Mouse (Mus musculus) embryonic fibroblast, embryonic 13.5 days (primary cell): ENCODE results near the gene St3gal3. TPM values are rescaled to one million over a fixed set of nuclear protein-coding genes. Genes with fewer than 3 reads are reported as not detected.

ENCODE experiments used
- H3K27ac ChIP-seq: 2 replicates; pipeline ENCODE4 v1.5.1; 2012; ENCODE audit warnings: low read length, control low read depth, inconsistent platforms; ENCODE audit not compliant: insufficient read depth
- H3K4me1 ChIP-seq: 2 replicates; pipeline ENCODE4 v1.6.1; 2011; ENCODE audit warnings: low read length; ENCODE audit not compliant: control insufficient read depth, insufficient read depth
- H3K4me3 ChIP-seq: 2 replicates; pipeline ENCODE4 v1.5.1; 2011; ENCODE audit warnings: mild to moderate bottlenecking, control low read depth, low read length; ENCODE audit not compliant: insufficient read depth
- CTCF ChIP-seq: IDR thresholded peaks from 2 replicates; pipeline ENCODE4 v1.5.1; 2011; ENCODE audit warnings: mild to moderate bottlenecking, control low read depth, low read length, moderate library complexity, borderline replicate concordance; ENCODE audit not compliant: insufficient read depth
- POLR2A ChIP-seq: IDR thresholded peaks from 2 replicates; pipeline ENCODE4 v1.6.1; 2011; ENCODE audit warnings: low read depth, mild to moderate bottlenecking, control low read depth, low read length, moderate library complexity
- polyA plus RNA-seq: library from polyadenylated mRNA; stranded (reverse); fragments of >200 nt; gene quantifications from 2 replicates; pipeline ENCODE4 v1.2.4, GENCODE M21; 2011; ENCODE audit warnings: low read depth; ENCODE audit not compliant: missing spikeins, insufficient read length

St3gal3 gene
- polyA plus RNA-seq, 1 experiment: 21.5 TPM

- TF ChIP-seq CTCF (peak; percentile 47; the same call in 1 of the 2 replicates), POLR2A (no peak)
- Histone ChIP-seq H3K27ac (no peak overlapping the region), H3K4me1 (no peaks in the 10 kb centered on the region), H3K4me3 (no peak overlapping the region)
Measured at GRCm38 (mm10) chr4:117928234-117928633, 206.5 kb downstream of the St3gal3 start.

- TF ChIP-seq CTCF: no peak
- TF ChIP-seq POLR2A: no peak
- peak overlapping the region; percentile 11; the same call in 1 of the 2 replicates for H3K4me3 ChIP-seq
- no peaks in the 10 kb centered on the region for H3K4me1 ChIP-seq
- H3K27ac ChIP-seq: no peak overlapping the region
Measured at GRCm38 (mm10) chr4:117926545-117927482, 207.9 kb downstream of the St3gal3 start.

DNA sequence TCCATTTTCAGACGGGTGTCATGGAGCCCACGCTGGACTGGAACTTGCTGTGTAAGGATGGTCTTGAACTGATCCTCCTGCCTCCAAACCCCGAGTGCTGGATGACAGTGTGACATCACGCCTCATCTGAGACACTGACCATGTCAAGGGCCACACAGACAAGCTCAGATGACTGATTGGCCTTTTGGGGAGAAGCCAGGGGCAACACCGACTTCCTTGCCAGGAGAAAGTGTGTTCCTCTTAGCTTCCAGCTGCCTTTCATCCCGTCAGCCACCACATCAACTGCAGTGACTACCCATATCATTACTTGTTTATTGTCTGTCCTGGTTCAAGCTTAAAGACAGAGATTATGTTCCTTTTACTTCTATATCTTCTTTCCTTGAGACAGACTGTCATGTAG is 209.8 kb downstream of the St3gal3 start:
- no peak overlapping the region for H3K27ac ChIP-seq
- TF ChIP-seq CTCF: no peak
- TF ChIP-seq POLR2A: no peak
- H3K4me1 ChIP-seq: no peaks in the 10 kb centered on the region
- H3K4me3 ChIP-seq: no peak overlapping the region

DNA sequence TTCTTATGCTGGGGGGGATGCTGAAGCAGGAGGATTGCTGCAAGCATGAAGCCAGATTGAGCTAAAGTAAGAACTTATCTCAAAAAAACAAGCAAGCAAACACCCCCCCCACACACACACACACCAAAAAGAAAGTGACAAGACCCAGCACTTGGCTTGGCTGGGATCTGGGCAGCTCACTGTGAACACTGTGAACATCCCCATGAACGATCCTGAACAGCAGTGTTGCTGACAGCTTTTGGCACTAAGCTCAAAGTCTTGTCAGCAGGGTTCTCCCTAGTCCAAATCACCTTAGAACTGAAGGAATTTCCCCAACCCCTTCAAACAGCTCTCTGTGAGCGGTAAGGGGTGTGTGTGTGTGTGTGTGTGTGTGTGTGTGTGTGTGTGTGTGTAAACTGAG is 211.3 kb downstream of the St3gal3 start:
- H3K27ac ChIP-seq: no peak overlapping the region
- no peak for TF ChIP-seq POLR2A
- no peak for TF ChIP-seq CTCF
- H3K4me3 ChIP-seq: no peak overlapping the region
- H3K4me1 ChIP-seq: no peaks in the 10 kb centered on the region

DNA sequence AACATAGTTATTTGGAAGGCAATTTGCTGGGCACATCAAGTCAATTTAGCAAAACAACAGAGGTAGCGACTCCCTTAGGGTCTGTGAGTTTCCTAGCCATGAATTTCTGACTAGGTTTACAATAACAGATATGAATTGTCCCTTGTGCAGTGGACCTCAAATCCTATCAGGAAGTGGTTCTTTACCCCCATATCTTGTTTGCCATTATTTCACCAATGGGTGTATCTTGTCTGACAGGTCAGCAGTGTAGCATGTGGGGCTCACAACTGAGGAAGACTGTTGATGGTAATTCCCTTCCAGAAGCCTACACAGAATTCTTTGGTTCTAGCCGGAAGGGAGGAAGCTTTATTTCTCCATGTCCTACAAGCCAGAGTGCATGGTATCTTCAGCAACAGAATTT is 213.4 kb downstream of the St3gal3 start:
- Histone ChIP-seq H3K27ac (no peak overlapping the region), H3K4me3 (no peak overlapping the region), H3K4me1 (no peaks in the 10 kb centered on the region)
- TF ChIP-seq POLR2A (no peak), CTCF (no peak)

- Histone ChIP-seq H3K4me1 (no peaks in the 10 kb centered on the region), H3K27ac (no peak overlapping the region), H3K4me3 (no peak overlapping the region)
- TF ChIP-seq POLR2A (no peak), CTCF (no peak)
Measured at GRCm38 (mm10) chr4:117918762-117919161, 216.0 kb downstream of the St3gal3 start.

DNA sequence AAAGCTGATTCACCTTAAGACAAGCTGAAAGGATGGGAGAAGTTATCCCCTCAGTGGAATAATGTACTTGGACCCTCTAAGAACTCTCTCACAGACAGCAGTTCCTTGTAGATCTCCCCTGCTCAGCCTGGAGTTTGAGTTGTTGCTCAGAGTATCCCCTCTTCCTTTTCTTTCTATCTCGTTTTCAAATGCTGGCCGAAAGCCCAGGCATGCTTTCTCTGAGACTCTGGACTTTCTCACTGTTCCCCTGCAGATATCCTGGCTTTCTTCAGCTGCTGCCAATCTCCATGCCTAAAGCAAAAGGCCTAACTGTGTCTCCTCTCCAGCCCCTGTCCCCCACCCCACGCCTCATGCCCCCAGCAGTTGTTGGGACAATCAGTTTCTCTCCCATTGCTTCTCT is 216.5 kb downstream of the St3gal3 start:
- TF ChIP-seq POLR2A (no peak), CTCF (no peak)
- H3K4me1 ChIP-seq: no peaks in the 10 kb centered on the region; the same call in 1 of the 2 replicates
- no peak overlapping the region for H3K27ac ChIP-seq
- H3K4me3 ChIP-seq: no peak overlapping the region

- Histone ChIP-seq H3K4me1 (no peaks in the 10 kb centered on the region; the same call in 1 of the 2 replicates), H3K4me3 (no peak overlapping the region), H3K27ac (no peak overlapping the region)
- no peak for TF ChIP-seq CTCF
- no peak for TF ChIP-seq POLR2A
Measured at GRCm38 (mm10) chr4:117917847-117918246, 216.9 kb downstream of the St3gal3 start.

DNA sequence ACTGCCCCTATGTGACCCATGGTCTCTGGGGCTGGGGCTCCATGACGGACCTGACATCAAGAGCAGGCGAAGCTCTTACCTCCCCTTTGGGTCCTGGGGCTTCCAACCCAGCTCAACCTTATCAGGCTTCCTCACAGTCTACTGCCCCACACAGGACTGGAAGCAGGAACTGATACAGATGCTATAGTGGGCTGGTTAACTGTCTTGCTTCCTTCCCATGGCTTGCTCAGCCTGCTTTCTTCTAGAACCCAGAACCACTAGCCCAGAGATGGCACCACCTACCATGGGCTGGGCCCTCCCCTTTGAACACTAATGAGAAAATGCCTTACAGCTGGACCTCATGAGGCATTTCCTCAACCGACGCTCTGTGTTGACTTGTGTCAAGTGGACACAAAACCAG is 217.3 kb downstream of the St3gal3 start:
- TF ChIP-seq POLR2A (no peak), CTCF (no peak)
- no peaks in the 10 kb centered on the region; the same call in 1 of the 2 replicates for H3K4me1 ChIP-seq
- H3K4me3 ChIP-seq: no peak overlapping the region
- H3K27ac ChIP-seq: no peak overlapping the region

- no peak for TF ChIP-seq POLR2A
- TF ChIP-seq CTCF: no peak
- no peak overlapping the region for H3K4me3 ChIP-seq
- no peaks in the 10 kb centered on the region; the same call in 1 of the 2 replicates for H3K4me1 ChIP-seq
- H3K27ac ChIP-seq: no peak overlapping the region
Measured at GRCm38 (mm10) chr4:117916386-117916785, 218.3 kb downstream of the St3gal3 start.
